Mouse (Mus musculus) heart, embryonic 10.5 days (tissue): ENCODE results near the gene Wwp2. TPM values are rescaled to one million over a fixed set of nuclear protein-coding genes. Genes with fewer than 3 reads are reported as not detected.

Experiments
- DNase-seq: peaks from one replicate; pipeline ENCODE4 v3.0.0-alpha.2; 2017; ENCODE audit warnings: low spot score
- H3K27ac ChIP-seq: fragments of 300-500 bp; sonication (generic); 2 replicates; pipeline ENCODE4 v1.5.1; 2016; ENCODE audit warnings: mild to moderate bottlenecking
- H3K27me3 ChIP-seq: fragments of 300-500 bp; sonication (generic); 2 replicates; pipeline ENCODE4 v1.6.1; 2016; ENCODE audit warnings: mild to moderate bottlenecking; ENCODE audit not compliant: poor library complexity, insufficient read depth, severe bottlenecking
- H3K36me3 ChIP-seq: fragments of 300-500 bp; sonication (generic); 2 replicates; pipeline ENCODE4 v1.6.1; 2016; ENCODE audit warnings: mild to moderate bottlenecking, moderate library complexity
- H3K4me1 ChIP-seq: fragments of 300-500 bp; sonication (generic); 2 replicates; pipeline ENCODE4 v1.6.1; 2016; ENCODE audit warnings: mild to moderate bottlenecking
- H3K4me3 ChIP-seq: fragments of 300-500 bp; sonication (generic); 2 replicates; pipeline ENCODE4 v1.5.1; 2016; ENCODE audit warnings: mild to moderate bottlenecking, moderate library complexity
- H3K9me3 ChIP-seq: fragments of 300-500 bp; sonication (generic); 2 replicates; pipeline ENCODE4 v1.6.1; 2016; ENCODE audit warnings: mild to moderate bottlenecking, moderate library complexity
- WGBS: fragments of 180-500 bp; shearing (Covaris S2); methylation state at CpG from one replicate; pipeline ENCODE4 v1.1.7; 2016; 5-methylcytosine and 5-hydroxymethylcytosine counted together
- polyA plus RNA-seq: library from polyadenylated mRNA; unstranded; fragments of >200 nt; fragmentation: Nextera tagmentation; extraction: Ambion mirVana; gene quantifications from 2 replicates; pipeline ENCODE4 v1.2.1, GENCODE M21; 2016

Gene Wwp2
- polyA plus RNA-seq, 1 experiment from 2014 or later: 46.4 TPM

DNA sequence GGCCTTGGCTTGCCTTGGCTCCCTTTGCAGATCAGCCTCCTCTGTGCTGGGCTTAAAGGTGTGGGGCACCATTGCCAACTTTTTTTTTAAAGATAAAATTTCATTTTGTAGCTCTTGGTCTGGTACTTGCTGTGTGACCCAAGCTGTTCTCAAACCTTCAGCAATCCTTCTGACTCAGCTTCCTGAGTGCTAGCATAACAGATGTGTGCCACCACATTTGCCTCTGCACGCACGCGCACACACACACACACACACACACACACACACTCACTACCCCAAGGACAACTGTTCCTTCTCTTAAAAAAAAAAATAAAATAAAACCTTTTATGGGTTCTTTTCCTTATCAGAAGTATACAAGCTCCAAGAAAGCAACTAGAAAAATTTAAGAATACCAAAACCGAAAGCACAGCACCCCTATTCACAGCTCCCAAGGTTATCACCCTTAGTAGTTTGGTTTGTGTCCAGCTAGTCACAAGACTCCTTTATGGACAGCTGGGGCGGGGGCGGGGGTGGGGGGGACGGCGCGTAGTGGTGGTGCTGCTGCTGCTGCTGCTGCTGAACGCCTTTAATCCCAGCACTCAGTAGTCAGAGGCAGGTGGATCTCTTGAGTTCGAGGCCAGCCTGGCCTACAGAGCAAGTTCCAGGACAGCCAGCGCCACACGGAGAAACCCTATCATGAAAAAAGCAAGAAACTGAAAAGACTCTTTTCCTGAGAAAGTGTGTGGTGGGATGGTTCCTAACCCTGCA lies 68.2 kb downstream of the Wwp2 start:
- no peak overlapping the region for H3K27ac ChIP-seq
- 79% methylated on average over 13 of the region's 13 CpGs for WGBS

DNA sequence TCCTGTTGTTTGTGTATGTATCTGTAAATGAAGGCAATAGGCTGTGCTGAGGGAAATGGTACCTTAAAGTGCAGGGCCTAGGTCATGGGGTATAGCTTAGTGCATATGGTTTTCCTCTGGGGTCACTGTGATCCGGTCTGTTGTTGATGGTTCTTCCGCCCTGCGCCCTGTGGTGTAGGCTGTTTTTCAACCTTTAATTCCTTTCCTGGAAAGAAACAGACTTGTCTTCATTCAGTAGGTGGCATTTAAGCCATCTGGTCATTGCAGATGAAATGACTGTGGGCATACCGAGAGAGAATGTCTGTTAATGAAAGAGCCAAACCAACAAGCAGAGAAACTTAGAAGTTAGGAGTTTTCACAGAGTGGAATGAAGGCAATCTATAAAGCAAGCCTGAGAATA lies 69.1 kb downstream of the Wwp2 start:
- no peak overlapping the region for H3K4me3 ChIP-seq
- H3K36me3 ChIP-seq: peaks cover 12% of the 10 kb centered on the region
- 82% methylated on average over 4 of the region's 4 CpGs for WGBS
- H3K27me3 ChIP-seq: no peaks in the 10 kb centered on the region
- H3K27ac ChIP-seq: no peak overlapping the region
- H3K9me3 ChIP-seq: no peaks in the 10 kb centered on the region
- no peak for DNase-seq
- H3K4me1 ChIP-seq: peaks cover 26% of the 10 kb centered on the region

More for the DNA sequence above, 68.2 kb downstream of the Wwp2 start:
- H3K4me3 ChIP-seq: no peak overlapping the region
- peaks cover 12% of the 10 kb centered on the region for H3K36me3 ChIP-seq
- no peaks in the 10 kb centered on the region for H3K9me3 ChIP-seq
- no peaks in the 10 kb centered on the region for H3K27me3 ChIP-seq
- H3K4me1 ChIP-seq: peaks cover 31% of the 10 kb centered on the region
- no peak for DNase-seq

DNA sequence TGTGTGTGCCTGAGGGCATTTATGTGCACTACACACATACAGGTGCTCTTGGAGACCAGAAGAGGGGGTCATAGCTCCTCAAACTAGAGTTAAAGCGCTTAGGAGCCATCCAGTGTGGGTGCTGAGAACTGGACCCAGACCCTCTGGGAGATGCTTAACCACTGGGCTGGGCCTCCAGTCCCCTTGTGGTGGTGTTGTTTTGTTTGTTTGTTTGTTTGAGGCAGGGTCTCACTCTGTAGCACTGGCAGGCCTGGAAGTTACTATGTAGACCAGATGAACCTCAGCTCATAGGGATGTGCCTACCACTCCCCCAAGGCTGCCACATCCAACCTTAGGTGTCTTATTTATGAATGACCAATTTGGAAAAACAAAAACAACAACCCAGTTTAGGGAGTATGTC lies 70.9 kb downstream of the Wwp2 start:
- Histone ChIP-seq H3K9me3 (no peaks in the 10 kb centered on the region), H3K27me3 (no peaks in the 10 kb centered on the region), H3K4me3 (no peak overlapping the region), H3K4me1 (peaks cover 26% of the 10 kb centered on the region), H3K27ac (no peak overlapping the region), H3K36me3 (peaks cover 12% of the 10 kb centered on the region)
- 91% methylated on average over 1 of the region's 1 CpGs for WGBS
- no peak for DNase-seq

DNA sequence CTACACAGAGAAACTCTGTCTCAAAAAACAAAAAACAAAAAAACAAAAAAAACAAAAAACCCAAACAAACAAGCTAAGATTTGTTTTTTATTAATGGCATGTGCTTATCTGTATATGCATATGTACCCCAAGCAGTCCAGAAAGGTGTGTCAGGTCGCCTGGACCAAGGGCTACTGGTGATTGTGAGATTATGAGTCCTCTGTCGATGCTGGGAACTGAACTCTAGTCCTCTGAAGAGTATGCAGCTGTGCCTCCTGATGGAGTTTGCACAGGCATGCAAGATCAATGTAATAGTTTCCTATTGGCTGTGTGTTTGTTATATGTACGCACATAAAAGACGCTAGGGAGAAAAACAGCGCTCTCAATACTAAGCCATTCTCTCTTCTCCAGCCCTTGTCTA lies 74.0 kb downstream of the Wwp2 start:
- Histone ChIP-seq H3K27me3 (no peaks in the 10 kb centered on the region), H3K4me3 (no peak overlapping the region), H3K4me1 (peaks cover 3% of the 10 kb centered on the region), H3K9me3 (no peaks in the 10 kb centered on the region), H3K36me3 (peaks cover 12% of the 10 kb centered on the region), H3K27ac (no peak overlapping the region)
- WGBS: 90% methylated on average over 5 of the region's 5 CpGs
- no peak for DNase-seq

DNA sequence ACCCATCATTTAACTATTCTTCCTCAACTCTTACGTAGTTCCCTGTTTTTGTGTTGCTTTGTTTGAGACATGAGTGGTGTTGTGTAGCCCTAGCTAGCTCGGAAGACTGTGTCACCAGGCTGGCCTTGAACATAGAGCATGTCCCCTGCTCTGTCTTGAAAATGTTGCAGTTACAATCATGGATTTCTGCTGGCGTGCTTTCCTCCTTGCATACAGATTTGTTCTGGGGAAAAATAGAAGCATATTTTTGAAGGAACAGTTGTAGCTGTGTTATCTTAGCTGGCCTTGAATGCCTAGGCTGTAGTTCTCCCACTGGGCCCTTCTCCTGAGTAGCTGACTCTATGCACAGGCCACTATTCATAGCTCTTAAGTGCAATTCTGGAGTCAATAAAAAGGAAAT lies 74.6 kb downstream of the Wwp2 start:
- Histone ChIP-seq H3K4me3 (no peak overlapping the region), H3K27ac (no peak overlapping the region), H3K9me3 (no peaks in the 10 kb centered on the region), H3K27me3 (no peaks in the 10 kb centered on the region), H3K4me1 (0 out of 2 replicates have a peak, but pooled peaks cover 2% of the 10 kb centered on the region), H3K36me3 (peaks cover 12% of the 10 kb centered on the region)
- whole genome bisulfite sequencing: 87% methylated on average over 3 of the region's 3 CpGs
- no peak for DNase-seq

DNA sequence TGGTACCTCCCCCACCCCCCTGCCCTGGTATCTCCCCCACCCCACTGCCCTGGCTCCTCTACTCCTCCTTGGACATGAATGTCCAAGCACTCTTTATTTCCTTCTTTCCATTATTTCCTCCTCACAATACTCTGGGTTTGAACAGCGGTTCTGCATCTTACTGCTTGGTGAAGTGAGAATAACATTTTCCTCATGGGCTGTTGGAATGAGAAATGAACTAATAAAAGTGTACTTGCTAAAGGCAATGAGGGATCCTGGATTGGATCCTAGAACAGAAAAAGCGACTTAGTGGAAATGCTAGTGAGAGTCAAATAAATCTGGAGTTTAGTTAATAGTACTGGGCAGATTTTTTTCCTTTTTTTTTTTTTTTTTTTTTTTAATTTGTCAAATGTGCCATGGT lies 77.1 kb downstream of the Wwp2 start:
- 94% methylated on average over 2 of the region's 2 CpGs for WGBS
- Histone ChIP-seq H3K27ac (no peak overlapping the region), H3K4me3 (no peak overlapping the region), H3K27me3 (no peaks in the 10 kb centered on the region), H3K4me1 (0 out of 2 replicates have a peak, but pooled peaks cover 4% of the 10 kb centered on the region), H3K9me3 (no peaks in the 10 kb centered on the region), H3K36me3 (peaks cover 5% of the 10 kb centered on the region; the same call in 1 of the 2 replicates)
- no peak for DNase-seq

DNA sequence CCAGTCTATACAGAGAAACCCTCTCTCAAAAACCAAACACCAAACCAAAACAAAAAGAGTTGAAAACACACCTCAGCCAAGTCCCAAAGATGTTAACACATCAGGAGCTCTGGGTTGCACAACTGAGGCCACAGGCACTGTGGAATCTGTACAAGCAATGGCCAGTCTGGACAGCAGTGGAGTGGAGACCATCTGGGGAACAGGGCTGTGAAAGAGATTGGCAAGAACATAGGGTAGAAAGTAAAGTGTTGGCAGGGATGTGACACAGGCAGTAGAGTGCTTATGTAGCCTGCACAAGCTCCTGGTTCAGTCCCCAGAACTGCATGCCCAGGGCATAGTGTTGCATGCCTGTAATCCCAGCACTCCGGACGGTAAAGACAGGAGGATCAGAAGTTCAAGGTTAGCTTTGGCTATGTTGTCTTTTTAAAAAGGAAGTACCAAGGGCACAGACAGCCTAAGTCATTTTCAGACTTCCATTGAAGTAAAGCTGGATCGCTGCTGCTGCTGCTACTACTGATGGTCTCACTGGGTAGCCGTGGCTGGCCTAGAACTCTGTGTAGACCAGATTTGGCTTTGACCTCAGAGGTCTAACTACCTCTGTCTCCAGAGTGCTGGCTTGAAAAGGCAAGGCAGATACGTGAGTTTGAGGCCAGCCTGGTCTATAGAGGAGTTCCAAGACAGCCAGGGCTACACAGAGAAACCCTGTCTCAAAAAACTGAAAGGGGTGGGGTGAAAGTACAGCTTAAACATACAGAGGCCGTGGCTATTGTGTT lies 79.0 kb downstream of the Wwp2 start:
- DNase-seq: peak; percentile 60
- Histone ChIP-seq H3K4me3 (no peak overlapping the region), H3K4me1 (peaks cover 12% of the 10 kb centered on the region), H3K27me3 (no peaks in the 10 kb centered on the region), H3K27ac (no peak overlapping the region), H3K36me3 (peaks cover 6% of the 10 kb centered on the region; the same call in 1 of the 2 replicates), H3K9me3 (no peaks in the 10 kb centered on the region)
- WGBS: 86% methylated on average over 6 of the region's 6 CpGs

DNA sequence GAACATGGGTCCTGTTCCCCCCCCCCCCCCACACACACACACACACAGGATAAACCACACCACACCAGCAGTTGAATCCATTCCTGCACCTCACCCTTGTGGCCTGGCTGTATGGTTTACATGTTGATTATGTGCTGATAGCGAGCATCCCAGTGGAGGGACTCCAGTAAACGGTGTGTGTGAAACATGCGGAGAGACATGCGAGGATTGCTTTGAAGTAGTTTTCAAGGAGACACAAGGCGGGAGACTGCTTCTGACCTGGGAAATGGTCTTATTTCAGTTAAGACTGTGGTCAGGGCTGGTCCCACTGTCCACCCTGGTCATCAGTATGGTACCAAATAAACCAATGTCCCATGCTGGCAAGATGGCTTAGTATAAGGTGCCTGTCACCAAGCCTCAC lies 82.6 kb downstream of the Wwp2 start:
- Histone ChIP-seq H3K4me3 (no peak overlapping the region), H3K27me3 (no peaks in the 10 kb centered on the region), H3K36me3 (peaks cover 6% of the 10 kb centered on the region; the same call in 1 of the 2 replicates), H3K9me3 (no peaks in the 10 kb centered on the region), H3K27ac (0 out of 2 replicates have a peak overlapping the region, but pooled peaks have one; percentile 47), H3K4me1 (peaks cover 16% of the 10 kb centered on the region)
- DNase-seq: peak; percentile 59
- 86% methylated on average over 5 of the region's 5 CpGs for WGBS

DNA sequence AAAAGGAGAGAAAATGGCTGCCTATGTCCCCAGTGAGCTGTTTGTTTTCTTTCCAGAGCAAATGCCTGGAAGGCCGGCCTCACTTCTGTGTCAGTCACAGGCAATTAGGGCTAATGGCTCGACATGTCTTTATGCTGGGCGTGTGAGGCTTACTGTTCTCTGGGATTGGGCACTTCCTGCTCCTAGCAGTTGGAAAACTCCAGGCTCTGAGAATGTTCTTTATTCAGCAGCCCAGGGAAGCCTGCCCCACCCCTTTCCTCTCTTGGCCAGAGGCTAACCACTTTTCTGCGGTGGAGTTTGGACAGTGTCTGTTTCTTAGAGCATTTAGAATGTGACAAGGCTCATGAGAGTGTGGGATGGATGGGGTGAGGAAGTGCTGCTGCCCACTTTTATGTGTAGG lies 83.7 kb downstream of the Wwp2 start:
- no peak overlapping the region for H3K4me3 ChIP-seq
- no peaks in the 10 kb centered on the region for H3K9me3 ChIP-seq
- H3K27ac ChIP-seq: no peak overlapping the region
- 28% methylated on average over 4 of the region's 4 CpGs for WGBS
- DNase-seq: peak; percentile 74
- H3K27me3 ChIP-seq: no peaks in the 10 kb centered on the region
- peaks cover 16% of the 10 kb centered on the region for H3K4me1 ChIP-seq
- peaks cover 6% of the 10 kb centered on the region; the same call in 1 of the 2 replicates for H3K36me3 ChIP-seq

DNA sequence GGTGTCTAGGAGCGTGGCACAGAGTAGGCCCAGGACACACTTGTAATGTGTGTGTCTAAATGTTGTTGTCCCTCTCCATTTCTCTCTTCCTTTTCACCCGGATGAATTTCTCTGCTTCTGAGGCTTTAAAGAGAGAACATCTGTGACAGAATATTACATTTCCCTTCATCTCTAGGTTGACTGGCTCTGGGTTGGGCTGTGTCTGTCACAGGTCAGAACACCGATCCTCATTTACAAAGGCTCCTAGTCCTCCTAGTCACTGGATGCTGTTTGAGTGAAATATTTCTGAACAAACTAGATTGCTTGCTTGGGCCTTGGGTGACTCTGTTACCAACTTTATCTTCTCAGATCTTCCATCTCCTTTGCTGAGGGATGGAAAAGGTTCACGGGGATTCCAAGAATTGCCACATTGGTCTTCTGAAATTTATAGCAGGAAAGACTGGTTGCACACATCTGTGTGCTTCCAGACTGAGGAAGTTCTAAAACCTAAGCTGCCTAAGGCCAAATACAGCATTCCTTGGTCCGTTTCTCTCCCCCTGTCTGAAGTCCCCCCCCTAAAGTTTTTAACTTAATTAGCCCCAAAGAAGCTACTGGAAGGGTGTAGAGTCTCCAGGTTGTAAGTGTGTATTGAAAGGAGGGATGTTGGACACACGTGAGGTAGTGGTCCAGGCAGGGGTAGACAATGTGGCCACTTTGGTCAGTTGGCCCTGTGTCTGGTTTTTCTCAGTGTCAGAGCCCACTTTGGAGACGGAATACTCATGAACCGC lies 85.8 kb downstream of the Wwp2 start:
- Histone ChIP-seq H3K4me3 (no peak overlapping the region), H3K27ac (peak overlapping the region; percentile 29; the same call in 1 of the 2 replicates), H3K27me3 (no peaks in the 10 kb centered on the region), H3K4me1 (peaks cover 16% of the 10 kb centered on the region), H3K9me3 (no peaks in the 10 kb centered on the region), H3K36me3 (peaks cover 6% of the 10 kb centered on the region; the same call in 1 of the 2 replicates)
- no peak for DNase-seq
- WGBS: 72% methylated on average over 8 of the region's 8 CpGs

DNA sequence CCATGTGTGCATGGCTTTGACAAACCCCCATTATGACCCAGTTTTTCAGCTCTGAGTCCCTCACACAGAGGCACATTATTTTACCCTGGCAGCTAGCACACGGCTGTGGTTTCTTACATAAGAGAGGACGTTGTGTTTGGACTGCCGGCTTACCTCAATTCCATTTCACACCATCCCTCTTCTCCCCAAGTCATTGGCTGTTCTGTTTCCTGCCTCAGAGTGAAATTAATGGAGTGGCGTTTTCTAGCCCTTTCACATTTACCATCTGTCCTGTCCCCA lies 86.3 kb downstream of the Wwp2 start:
- H3K4me1 ChIP-seq: peaks cover 16% of the 10 kb centered on the region
- WGBS: 68% methylated on average over 4 of the region's 4 CpGs

DNA sequence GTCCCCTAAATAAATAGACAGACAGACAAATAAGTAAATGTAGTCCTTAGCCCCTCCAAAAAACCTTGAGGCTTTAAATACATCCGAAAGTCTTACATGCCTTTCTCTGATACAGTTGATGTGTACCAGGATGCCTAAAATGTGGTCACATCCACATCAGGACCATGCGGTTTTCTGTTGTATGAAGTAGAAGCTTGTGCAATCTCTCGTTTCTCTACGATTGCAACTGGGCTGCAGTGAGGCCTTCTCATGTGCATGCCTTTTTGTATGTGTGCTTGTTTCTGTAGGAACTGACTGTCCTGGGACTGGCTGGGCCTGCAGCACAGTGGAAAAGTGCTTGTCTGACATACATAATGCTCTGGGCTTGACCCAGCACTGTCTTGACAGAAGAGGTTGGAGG lies 88.4 kb downstream of the Wwp2 start:
- Histone ChIP-seq H3K4me1 (0 out of 2 replicates have a peak, but pooled peaks cover 4% of the 10 kb centered on the region), H3K9me3 (no peaks in the 10 kb centered on the region), H3K27me3 (no peaks in the 10 kb centered on the region), H3K27ac (no peak overlapping the region), H3K4me3 (no peak overlapping the region), H3K36me3 (no peaks in the 10 kb centered on the region)
- WGBS: 87% methylated on average over 4 of the region's 4 CpGs
- DNase-seq: no peak

More for the DNA sequence above, 86.3 kb downstream of the Wwp2 start:
- Histone ChIP-seq H3K36me3 (peaks cover 6% of the 10 kb centered on the region; the same call in 1 of the 2 replicates), H3K9me3 (no peaks in the 10 kb centered on the region), H3K4me3 (no peak overlapping the region), H3K27me3 (no peaks in the 10 kb centered on the region), H3K27ac (peak overlapping the region; percentile 29; the same call in 1 of the 2 replicates)
- DNase-seq: no peak

DNA sequence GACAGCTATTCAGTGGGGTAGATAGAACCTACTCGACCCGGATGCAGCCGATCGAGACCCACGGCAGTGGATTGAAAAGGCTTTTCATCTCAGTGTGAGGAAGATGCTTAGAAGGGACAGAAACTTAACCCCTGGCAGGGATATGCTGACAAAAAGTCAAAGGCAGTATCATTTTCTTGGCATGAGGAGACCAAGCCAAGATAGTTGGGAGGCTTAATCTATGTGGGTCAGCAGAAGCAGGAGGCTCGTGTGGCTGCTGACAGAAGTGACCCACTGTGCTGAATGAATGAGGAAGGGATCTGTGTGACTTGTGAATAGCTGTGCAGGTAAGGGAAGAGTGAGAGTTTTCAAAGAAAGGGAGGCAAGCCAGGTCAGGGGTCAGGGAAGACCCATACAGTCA lies 92.6 kb downstream of the Wwp2 start:
- Histone ChIP-seq H3K27me3 (no peaks in the 10 kb centered on the region), H3K4me3 (no peak overlapping the region), H3K4me1 (no peaks in the 10 kb centered on the region), H3K9me3 (no peaks in the 10 kb centered on the region), H3K36me3 (no peaks in the 10 kb centered on the region), H3K27ac (no peak overlapping the region)
- DNase-seq: no peak
- 90% methylated on average over 6 of the region's 6 CpGs for WGBS
